Mouse (Mus musculus) embryonic facial prominence, embryonic 14.5 days (tissue): Measurements from ENCODE around the gene Rxra. TPM values are rescaled to one million over a fixed set of nuclear protein-coding genes. Genes with fewer than 3 reads are reported as not detected.

Source experiments
- ATAC-seq: fragments of 200-750 bp; cut with Nextera tagmentation; 2 replicates; pipeline ENCODE4 v1.8.0; 2017; ENCODE audit warnings: low read depth, moderate number of reproducible peaks, moderate TSS enrichment
- DNase-seq: peaks from one replicate; pipeline ENCODE4 v3.0.0-alpha.2; 2015; ENCODE audit warnings: low spot score
- H3K27ac ChIP-seq: fragments of 300-500 bp; sonication (generic); replicated peaks from 2 replicates; pipeline ENCODE4 v1.5.1; 2014; ENCODE audit warnings: low read depth, mild to moderate bottlenecking, low read length, moderate library complexity
- H3K27me3 ChIP-seq: fragments of 300-500 bp; sonication (generic); replicated peaks from 2 replicates; pipeline ENCODE4 v1.6.1; 2014; ENCODE audit warnings: low read length; ENCODE audit not compliant: control insufficient read depth, insufficient read depth
- H3K36me3 ChIP-seq: fragments of 300-500 bp; sonication (generic); 2 replicates; pipeline ENCODE4 v1.6.1; 2014; ENCODE audit warnings: low read length, mixed read lengths; ENCODE audit not compliant: control insufficient read depth, insufficient read depth
- H3K4me1 ChIP-seq: fragments of 300-500 bp; sonication (generic); 2 replicates; pipeline ENCODE4 v1.6.1; 2014; ENCODE audit warnings: antibody characterized with exemption, low read length; ENCODE audit not compliant: control insufficient read depth, insufficient read depth
- H3K4me2 ChIP-seq: fragments of 300-500 bp; sonication (generic); 2 replicates; pipeline ENCODE4 v1.6.1; 2014; ENCODE audit warnings: low read depth, mild to moderate bottlenecking, low read length, moderate library complexity, mixed read lengths
- H3K4me3 ChIP-seq: fragments of 300-500 bp; sonication (generic); 2 replicates; pipeline ENCODE4 v1.5.1; 2014; ENCODE audit warnings: low read depth, mild to moderate bottlenecking, low read length
- H3K9ac ChIP-seq: fragments of 300-500 bp; sonication (generic); 2 replicates; pipeline ENCODE4 v1.6.1; 2014; ENCODE audit warnings: low read depth, mild to moderate bottlenecking, low read length, moderate library complexity, mixed read lengths
- H3K9me3 ChIP-seq: fragments of 300-500 bp; sonication (generic); 2 replicates; pipeline ENCODE4 v1.6.1; 2016; ENCODE audit warnings: low read length; ENCODE audit not compliant: control insufficient read depth
- WGBS: fragments of 180-500 bp; shearing (Covaris S2); extraction: QIAGEN DNeasy Blood & Tissue Kit; methylation state at CpG from one replicate; pipeline ENCODE4 v1.1.7; 2014; 5-methylcytosine and 5-hydroxymethylcytosine counted together
- polyA plus RNA-seq: library from polyadenylated mRNA; unstranded; fragments of >200 nt; fragmentation: Nextera tagmentation; extraction: Ambion mirVana; gene quantifications from 2 replicates; pipeline ENCODE4 v1.2.1, GENCODE M21; 2014

Gene Rxra
- polyA plus RNA-seq, 1 experiment from 2014 or later: 11.5 TPM

DNA sequence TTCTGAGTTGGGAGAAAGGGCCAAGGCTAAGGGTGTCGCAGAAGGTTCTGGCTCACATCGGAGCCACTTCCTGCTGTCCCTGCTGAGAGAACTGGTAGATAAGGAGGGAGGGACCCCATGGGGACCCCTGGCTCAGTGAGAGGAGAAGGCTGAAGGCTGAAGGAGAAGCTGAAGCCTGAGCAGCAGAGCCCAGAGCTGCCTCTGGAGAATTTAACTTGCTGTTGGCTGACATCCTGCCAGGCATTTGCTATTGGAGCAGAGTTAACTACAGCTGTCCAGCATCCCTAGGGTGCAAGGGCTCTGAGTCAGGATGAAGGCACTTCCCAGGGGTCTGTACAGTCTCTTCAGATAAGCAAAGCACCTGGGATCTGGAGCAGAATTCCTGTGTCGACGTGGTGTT lies 122.8 kb downstream of the Rxra start:
- ATAC-seq (no peak), DNase-seq (peak; percentile 30)
- Histone ChIP-seq H3K27me3 (no peaks in the 10 kb centered on the region), H3K9ac (no peak overlapping the region), H3K9me3 (no peaks in the 10 kb centered on the region), H3K4me2 (no peak overlapping the region), H3K4me1 (peaks cover 11% of the 10 kb centered on the region), H3K4me3 (no peak overlapping the region), H3K36me3 (no peaks in the 10 kb centered on the region), H3K27ac (no peak overlapping the region)
- 59% methylated on average over 4 of the region's 4 CpGs for WGBS

DNA sequence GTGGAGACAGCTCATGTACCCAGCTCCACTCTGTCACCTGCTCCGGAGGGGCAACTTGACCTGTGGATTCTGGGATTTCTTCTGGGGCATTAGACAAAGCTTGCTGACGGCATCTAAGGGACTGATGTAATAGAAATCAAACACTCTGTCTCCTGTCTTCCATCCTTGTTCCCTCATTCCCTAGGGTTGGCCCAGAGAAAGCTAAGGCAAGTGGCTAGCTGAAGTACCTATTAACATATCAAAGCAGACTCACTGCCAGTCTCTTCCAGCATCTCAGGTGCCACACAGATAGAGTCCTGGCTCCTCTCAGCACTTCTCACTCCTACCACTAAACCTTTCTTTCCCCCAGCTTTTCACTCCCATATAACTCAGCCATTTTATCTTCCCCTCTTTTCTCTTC lies 124.8 kb downstream of the Rxra start:
- Histone ChIP-seq H3K36me3 (no peaks in the 10 kb centered on the region), H3K4me3 (no peak overlapping the region), H3K9me3 (no peaks in the 10 kb centered on the region), H3K4me2 (no peak overlapping the region), H3K9ac (no peak overlapping the region), H3K27me3 (no peaks in the 10 kb centered on the region), H3K27ac (no peak overlapping the region), H3K4me1 (peaks cover 11% of the 10 kb centered on the region)
- ATAC-seq: no peak
- WGBS: 77% methylated on average over 2 of the region's 2 CpGs
- no peak for DNase-seq

DNA sequence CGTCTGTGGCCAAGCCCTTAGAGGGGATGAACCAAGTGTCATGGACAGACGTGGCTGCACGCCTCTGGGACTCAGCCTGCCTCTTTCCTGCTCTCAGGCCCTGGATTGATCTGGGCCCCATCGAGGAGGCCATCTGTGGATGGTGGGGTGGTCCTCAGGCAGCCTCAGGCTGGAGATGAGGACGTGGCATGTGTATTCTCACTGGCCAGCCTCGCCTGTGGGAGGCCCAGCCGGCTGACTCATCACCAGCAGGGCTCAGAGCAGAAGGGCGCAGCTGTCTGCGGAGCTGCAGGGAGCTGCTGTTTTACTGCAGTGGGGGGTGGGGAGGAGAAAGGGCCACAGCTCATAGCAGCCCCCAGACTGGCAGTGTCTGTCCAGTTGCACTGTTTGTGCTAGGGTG lies 126.3 kb downstream of the Rxra start:
- Histone ChIP-seq H3K4me1 (peaks cover 11% of the 10 kb centered on the region), H3K4me3 (no peak overlapping the region), H3K9me3 (no peaks in the 10 kb centered on the region), H3K27ac (no peak overlapping the region; the same call in 1 of the 2 replicates), H3K27me3 (no peaks in the 10 kb centered on the region), H3K36me3 (no peaks in the 10 kb centered on the region), H3K9ac (no peak overlapping the region), H3K4me2 (no peak overlapping the region)
- peak; percentile 88 for ATAC-seq
- DNase-seq: peak; percentile 68
- 33% methylated on average over 9 of the region's 9 CpGs for WGBS

DNA sequence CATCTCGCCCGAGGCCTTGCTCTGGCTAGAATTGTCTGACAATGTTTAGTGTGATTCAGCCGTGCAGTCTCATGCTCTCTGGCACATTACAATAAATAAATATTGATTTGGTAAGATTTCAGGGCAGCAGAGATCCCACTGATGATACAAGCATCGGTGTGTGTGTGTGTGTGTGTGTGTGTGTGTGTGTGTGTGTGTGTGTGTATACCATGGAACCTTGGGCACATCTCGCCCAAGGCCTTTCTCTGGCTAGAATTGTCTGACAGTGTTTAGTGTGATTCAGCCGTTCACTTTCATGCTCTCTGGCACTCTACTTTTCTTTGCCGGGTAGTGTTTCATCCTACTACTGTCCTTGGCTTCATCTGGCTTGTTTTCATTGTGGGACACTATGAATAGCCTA lies 130.5 kb downstream of the Rxra start:
- no peak overlapping the region for H3K4me3 ChIP-seq
- WGBS: 81% methylated on average over 7 of the region's 7 CpGs
- H3K9ac ChIP-seq: no peak overlapping the region
- peaks cover 11% of the 10 kb centered on the region for H3K4me1 ChIP-seq
- H3K9me3 ChIP-seq: no peaks in the 10 kb centered on the region
- no peak overlapping the region for H3K27ac ChIP-seq
- no peaks in the 10 kb centered on the region for H3K27me3 ChIP-seq
- no peaks in the 10 kb centered on the region for H3K36me3 ChIP-seq
- no peak overlapping the region for H3K4me2 ChIP-seq
- DNase-seq (no peak), ATAC-seq (no peak)

DNA sequence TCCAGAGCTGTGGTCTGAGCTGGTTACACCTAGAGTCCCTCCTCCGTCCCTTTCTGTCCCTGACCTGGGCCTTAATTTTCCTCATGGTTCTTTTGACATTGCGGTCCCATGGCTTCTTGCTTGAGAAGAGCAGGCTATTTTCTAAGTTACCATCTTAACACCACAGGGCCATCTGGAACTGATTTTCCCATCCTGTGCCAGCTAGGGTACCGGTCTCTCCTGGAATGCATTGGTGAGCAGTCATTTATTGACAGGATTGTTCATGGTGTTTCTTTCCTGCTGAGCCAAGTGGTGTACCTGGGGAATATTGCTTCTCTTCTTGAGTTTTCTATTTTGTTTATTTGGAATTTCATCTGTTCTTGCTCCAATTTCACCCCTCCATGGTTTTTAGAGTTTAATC lies 131.4 kb downstream of the Rxra start:
- DNase-seq (no peak), ATAC-seq (no peak)
- H3K4me2 ChIP-seq: no peak overlapping the region
- H3K4me1 ChIP-seq: peaks cover 2% of the 10 kb centered on the region
- no peak overlapping the region for H3K9ac ChIP-seq
- no peak overlapping the region for H3K27ac ChIP-seq
- no peaks in the 10 kb centered on the region for H3K27me3 ChIP-seq
- H3K4me3 ChIP-seq: no peak overlapping the region
- no peaks in the 10 kb centered on the region for H3K36me3 ChIP-seq
- H3K9me3 ChIP-seq: no peaks in the 10 kb centered on the region
- WGBS: 61% methylated on average over 3 of the region's 3 CpGs

DNA sequence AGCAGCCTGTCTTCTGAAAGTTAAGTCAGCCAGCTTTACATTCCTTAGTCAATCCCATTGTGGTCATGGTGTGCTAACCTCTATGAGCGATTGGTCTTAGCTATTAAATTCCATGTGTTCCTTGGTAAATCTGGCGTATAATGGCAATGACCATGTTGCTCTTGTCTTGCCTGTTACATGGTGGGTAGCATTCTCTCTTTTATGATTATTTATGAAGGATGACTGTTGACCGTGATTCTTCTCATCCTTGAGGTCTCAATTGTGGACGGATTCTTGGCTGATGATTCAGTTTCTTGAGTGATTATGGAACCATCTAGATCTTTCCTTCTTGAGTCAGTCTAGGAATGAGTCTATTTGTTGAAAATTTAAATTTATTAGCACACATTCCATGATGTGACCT lies 133.7 kb downstream of the Rxra start:
- no peak overlapping the region for H3K27ac ChIP-seq
- 72% methylated on average over 4 of the region's 4 CpGs for WGBS
- no peaks in the 10 kb centered on the region for H3K27me3 ChIP-seq
- no peaks in the 10 kb centered on the region for H3K9me3 ChIP-seq
- no peak overlapping the region for H3K9ac ChIP-seq
- H3K4me1 ChIP-seq: peaks cover 18% of the 10 kb centered on the region
- ATAC-seq (no peak), DNase-seq (peak; percentile 32)
- H3K36me3 ChIP-seq: no peaks in the 10 kb centered on the region
- H3K4me3 ChIP-seq: no peak overlapping the region
- no peak overlapping the region for H3K4me2 ChIP-seq

Other genes starting within 250 kb of the Rxra start
- gene Vav2, start 249.4 kb upstream of the Rxra start, polyA plus RNA-seq: 5.7 and 7.1 TPM in 2 replicates
- gene Brd3os, start 234.1 kb upstream of the Rxra start, polyA plus RNA-seq: 13.0 and 15.5 TPM in 2 replicates
- 131 and 137 TPM in 2 replicates for gene Brd3, start 168.8 kb upstream of the Rxra start, polyA plus RNA-seq
- gene Wdr5, start 161.3 kb upstream of the Rxra start, polyA plus RNA-seq: 50.1 and 54.1 TPM in 2 replicates
- gene Col5a1, start 210.0 kb downstream of the Rxra start, polyA plus RNA-seq: 253 and 258 TPM in 2 replicates